Mouse (Mus musculus) liver, embryonic 13.5 days (tissue): ENCODE measurements around the gene Gle1. TPM values are rescaled to one million over a fixed set of nuclear protein-coding genes. Genes with fewer than 3 reads are reported as not detected.

ENCODE experiments used
- ATAC-seq: fragments of 200-750 bp; cut with Nextera tagmentation; 2 replicates; pipeline ENCODE4 v1.8.0; 2017; ENCODE audit warnings: low read depth, mild to moderate bottlenecking, moderate number of reproducible peaks, moderate library complexity
- DNase-seq: peaks from one replicate; pipeline ENCODE4 v3.0.0; 2022
- H3K27ac ChIP-seq: fragments of 300-500 bp; sonication (generic); 2 replicates; pipeline ENCODE4 v1.5.1; 2015; ENCODE audit warnings: moderate library complexity, mild to moderate bottlenecking, inconsistent platforms
- H3K27me3 ChIP-seq: fragments of 300-500 bp; sonication (generic); 2 replicates; pipeline ENCODE4 v1.6.1; 2015; ENCODE audit warnings: mild to moderate bottlenecking, inconsistent platforms
- H3K36me3 ChIP-seq: fragments of 300-500 bp; sonication (generic); 2 replicates; pipeline ENCODE4 v1.6.1; 2015; ENCODE audit warnings: mild to moderate bottlenecking, inconsistent platforms
- H3K4me1 ChIP-seq: fragments of 300-500 bp; sonication (generic); replicated peaks from 2 replicates; pipeline ENCODE4 v1.6.1; 2015; ENCODE audit warnings: inconsistent platforms
- H3K4me2 ChIP-seq: fragments of 300-500 bp; sonication (generic); 2 replicates; pipeline ENCODE4 v1.6.1; 2015; ENCODE audit warnings: inconsistent platforms, mild to moderate bottlenecking, moderate library complexity
- H3K4me3 ChIP-seq: fragments of 300-500 bp; sonication (generic); replicated peaks from 2 replicates; pipeline ENCODE4 v1.5.1; 2015; ENCODE audit warnings: mild to moderate bottlenecking, inconsistent platforms
- H3K9ac ChIP-seq: fragments of 300-500 bp; sonication (generic); 2 replicates; pipeline ENCODE4 v1.6.1; 2015; ENCODE audit warnings: mild to moderate bottlenecking, inconsistent platforms
- H3K9me3 ChIP-seq: fragments of 300-500 bp; sonication (generic); replicated peaks from 2 replicates; pipeline ENCODE4 v1.6.1; 2016; ENCODE audit warnings: inconsistent platforms
- WGBS: fragments of 180-500 bp; shearing (Covaris S2); methylation state at CpG from one replicate; pipeline ENCODE4 v1.1.7; 2015; ENCODE audit not compliant: insufficient replicate concordance; 5-methylcytosine and 5-hydroxymethylcytosine counted together
- polyA plus RNA-seq: library from polyadenylated mRNA; unstranded; fragments of >200 nt; fragmentation: Nextera tagmentation; extraction: Ambion mirVana; gene quantifications from 2 replicates; pipeline ENCODE4 v1.2.1, GENCODE M21; 2015

The Gle1 gene
- polyA plus RNA-seq, 1 experiment from 2014 or later: 29.8 TPM

DNA sequence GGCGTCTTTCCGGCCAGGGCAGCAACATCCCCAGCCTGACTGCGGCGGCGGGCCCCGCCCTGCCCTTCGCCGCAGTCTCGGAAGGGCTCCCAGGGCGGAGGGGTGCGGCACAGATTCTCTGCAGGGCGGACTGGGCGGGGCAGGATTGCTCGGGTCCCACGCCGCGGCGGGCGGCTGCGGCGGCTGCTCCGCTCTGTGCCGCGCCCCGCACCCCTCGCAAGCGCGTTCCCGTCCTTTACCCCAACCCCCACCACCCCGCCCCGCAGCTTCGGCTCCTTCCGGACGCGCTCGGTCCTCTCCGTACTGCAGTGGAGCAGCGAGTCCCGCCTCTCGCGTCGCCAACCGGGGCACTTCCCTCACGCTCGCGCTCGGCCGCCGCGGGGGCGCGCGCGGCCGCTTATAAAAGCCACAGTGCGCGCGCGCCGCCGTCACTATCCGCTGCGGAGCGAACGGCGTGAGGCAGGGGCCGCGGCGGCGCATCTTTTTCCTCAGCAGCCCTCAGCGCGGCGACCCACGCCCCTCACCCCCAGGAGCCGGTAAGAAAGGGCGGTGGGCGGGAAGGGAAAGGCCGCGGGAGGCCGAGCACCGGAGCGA lies 30.1 kb downstream of the Gle1 start, which contains the start of gene Sptan1:
TSS of gene Sptan1 (plus strand) at position 311 of the 594 bp plus-strand sequence.
- ATAC-seq (peak; percentile 90), DNase-seq (peak; percentile 61)
- Histone ChIP-seq H3K27ac (peak within 1 kb of the TSS; percentile 27; the same call in 1 of the 2 replicates), H3K9ac (peak within 1 kb of the TSS; percentile 72), H3K36me3 (0 out of 2 replicates have a peak, but pooled peaks cover 6% of the 10 kb centered on the region), H3K4me3 (peak within 1 kb of the TSS; percentile 68), H3K4me1 (peaks cover 31% of the 10 kb centered on the region), H3K9me3 (no peaks in the 10 kb centered on the region), H3K4me2 (peak within 1 kb of the TSS; percentile 70), H3K27me3 (peaks cover 73% of the 10 kb centered on the region)
- WGBS: under 1% methylated on average over 77 of the region's 82 CpGs

DNA sequence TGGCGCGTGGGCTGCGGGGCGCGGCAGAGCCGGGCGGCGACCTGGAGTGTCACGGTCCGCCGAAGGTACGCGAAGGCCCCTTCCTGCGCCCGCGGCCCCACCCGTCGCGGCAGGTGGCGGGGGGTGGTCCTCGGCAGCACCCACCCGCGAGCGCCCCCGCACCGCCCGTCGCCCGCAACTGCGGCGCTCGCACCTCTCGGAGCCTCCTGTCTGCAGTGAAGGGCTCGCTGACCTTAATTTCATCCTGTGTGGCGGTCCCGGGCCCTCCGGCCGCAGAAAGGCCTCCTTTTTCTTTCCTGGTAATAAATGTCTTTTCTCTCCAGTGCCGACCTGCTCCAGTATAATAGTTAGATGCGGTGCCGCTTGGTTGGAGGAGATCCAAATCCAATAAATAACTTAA lies 30.7 kb downstream of the Gle1 start:
- Histone ChIP-seq H3K36me3 (0 out of 2 replicates have a peak, but pooled peaks cover 6% of the 10 kb centered on the region), H3K4me2 (peak overlapping the region; percentile 70), H3K9ac (peak overlapping the region; percentile 72), H3K4me1 (peaks cover 31% of the 10 kb centered on the region), H3K4me3 (peak overlapping the region; percentile 68), H3K27me3 (peaks cover 75% of the 10 kb centered on the region), H3K27ac (no peak overlapping the region), H3K9me3 (no peaks in the 10 kb centered on the region)
- ATAC-seq (no peak), DNase-seq (no peak)
- under 1% methylated on average over 25 of the region's 41 CpGs for WGBS

DNA sequence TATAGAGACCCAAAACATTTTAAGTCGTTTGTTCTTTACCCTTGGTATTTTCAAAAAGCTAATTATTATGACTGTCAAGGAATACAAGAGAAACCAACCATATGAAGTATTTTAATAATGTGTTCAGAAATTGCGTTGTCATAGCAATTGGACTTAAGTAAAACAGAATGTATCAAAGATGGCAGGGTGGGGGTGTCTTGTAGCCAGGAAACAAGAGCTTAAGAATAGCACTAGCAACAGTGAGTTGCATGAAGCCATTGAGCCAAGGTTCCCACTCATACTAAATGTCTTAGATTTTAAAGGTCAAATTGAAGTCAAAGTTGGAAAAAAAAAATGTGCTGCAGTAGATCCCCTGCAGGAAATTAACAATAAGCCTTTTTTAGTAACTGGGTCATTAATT lies 31.6 kb downstream of the Gle1 start:
- Histone ChIP-seq H3K27me3 (peaks cover 75% of the 10 kb centered on the region), H3K4me3 (peak overlapping the region; percentile 68; the same call in 1 of the 2 replicates), H3K27ac (no peak overlapping the region), H3K9me3 (no peaks in the 10 kb centered on the region), H3K4me1 (peaks cover 37% of the 10 kb centered on the region), H3K36me3 (0 out of 2 replicates have a peak, but pooled peaks cover 6% of the 10 kb centered on the region), H3K9ac (no peak overlapping the region), H3K4me2 (peak overlapping the region; percentile 70)
- no peak for ATAC-seq
- DNase-seq: no peak
- 65% methylated on average over 2 of the region's 2 CpGs for WGBS

DNA sequence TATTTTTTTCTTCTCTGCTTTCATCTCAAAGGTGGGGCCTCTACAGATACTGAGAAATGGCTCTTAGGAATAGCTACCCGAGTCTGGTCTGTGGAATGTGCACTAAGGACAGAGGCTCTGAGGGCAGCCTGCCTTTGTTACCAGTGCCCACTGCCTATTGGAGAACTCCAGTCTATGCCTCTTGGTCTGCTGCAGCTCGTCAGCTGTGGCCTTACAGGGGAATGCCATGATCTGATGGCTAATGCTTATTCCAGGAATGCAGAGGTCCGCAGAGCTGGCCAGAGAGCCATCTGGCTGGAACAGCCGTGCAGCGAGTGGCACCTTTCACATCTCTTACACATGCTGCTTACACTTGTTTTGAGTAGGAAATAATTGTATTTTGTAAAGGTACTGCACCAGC lies 32.5 kb downstream of the Gle1 start:
- H3K4me2 ChIP-seq: no peak overlapping the region
- H3K36me3 ChIP-seq: 0 out of 2 replicates have a peak, but pooled peaks cover 6% of the 10 kb centered on the region
- H3K9me3 ChIP-seq: no peaks in the 10 kb centered on the region
- H3K4me3 ChIP-seq: no peak overlapping the region
- no peak for DNase-seq
- no peak for ATAC-seq
- peaks cover 47% of the 10 kb centered on the region for H3K4me1 ChIP-seq
- no peak overlapping the region for H3K27ac ChIP-seq
- H3K9ac ChIP-seq: no peak overlapping the region
- 67% methylated on average over 5 of the region's 5 CpGs for WGBS
- H3K27me3 ChIP-seq: peaks cover 75% of the 10 kb centered on the region

DNA sequence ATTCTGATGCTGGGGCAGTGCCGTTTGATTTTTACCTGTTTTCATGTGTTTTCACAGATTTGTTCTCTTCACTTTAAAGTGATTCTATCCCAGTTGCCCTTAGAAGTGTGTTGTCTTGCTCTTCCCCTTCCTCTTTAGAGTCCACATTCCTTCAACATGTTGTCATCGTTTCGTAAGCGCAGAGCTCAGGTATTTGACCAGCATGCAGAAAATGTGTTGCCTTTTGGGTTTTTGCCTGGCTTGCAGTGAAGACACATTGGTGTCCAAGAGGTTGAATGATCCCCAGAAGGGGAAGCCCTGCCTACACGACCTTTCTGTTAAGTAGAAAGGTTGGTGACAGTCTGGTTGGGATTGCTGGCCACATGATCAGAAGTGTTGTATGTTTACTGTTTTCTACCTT lies 33.4 kb downstream of the Gle1 start:
- Histone ChIP-seq H3K4me2 (no peak overlapping the region), H3K4me3 (no peak overlapping the region), H3K27me3 (peaks cover 67% of the 10 kb centered on the region), H3K36me3 (0 out of 2 replicates have a peak, but pooled peaks cover 6% of the 10 kb centered on the region), H3K27ac (no peak overlapping the region), H3K9ac (no peak overlapping the region), H3K9me3 (no peaks in the 10 kb centered on the region), H3K4me1 (peaks cover 49% of the 10 kb centered on the region)
- DNase-seq (no peak), ATAC-seq (no peak)
- 65% methylated on average over 5 of the region's 5 CpGs for WGBS

DNA sequence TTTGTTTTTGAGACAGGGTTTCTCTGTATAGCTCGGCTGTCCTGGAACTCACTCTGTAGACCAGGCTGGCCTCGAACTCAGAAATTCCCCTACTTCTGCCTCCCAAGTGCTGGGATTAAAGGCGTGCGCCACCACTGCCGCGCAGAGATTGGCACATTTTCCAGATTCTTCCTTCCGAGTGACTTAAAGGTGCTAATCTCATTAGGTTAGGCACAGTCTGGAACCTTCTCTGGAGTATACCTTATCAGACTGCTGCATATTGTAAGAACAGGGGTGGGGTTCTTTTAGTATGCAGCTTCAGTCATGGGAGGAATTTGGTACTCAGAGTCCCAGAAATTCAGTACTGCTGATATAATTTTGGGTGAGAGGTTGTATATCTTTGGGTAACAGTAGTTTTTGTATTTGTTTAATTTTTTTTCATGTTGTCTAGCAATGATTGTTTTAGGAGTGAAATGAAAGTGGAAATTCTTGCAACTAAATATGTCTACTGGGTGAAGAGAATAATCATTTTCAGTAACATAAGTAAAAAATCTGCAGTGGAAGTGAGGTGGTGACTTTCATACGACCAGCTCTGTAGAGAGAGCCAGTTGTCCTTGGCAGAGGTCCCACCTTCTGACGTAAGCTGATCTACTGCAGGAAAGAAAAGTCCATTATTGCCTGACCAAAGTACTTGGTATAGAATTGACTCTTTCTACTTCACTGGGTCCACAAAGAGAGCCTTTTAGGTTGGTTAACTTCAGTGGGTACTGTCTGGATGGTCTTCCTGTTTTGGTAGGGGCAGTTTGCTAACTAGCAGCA lies 36.8 kb downstream of the Gle1 start:
- DNase-seq (peak; percentile 44), ATAC-seq (peak; percentile 81)
- H3K9me3 ChIP-seq: no peaks in the 10 kb centered on the region
- H3K27me3 ChIP-seq: peaks cover 33% of the 10 kb centered on the region
- 0 out of 2 replicates have a peak, but pooled peaks cover 9% of the 10 kb centered on the region for H3K36me3 ChIP-seq
- no peak overlapping the region for H3K27ac ChIP-seq
- peaks cover 26% of the 10 kb centered on the region for H3K4me1 ChIP-seq
- H3K4me2 ChIP-seq: no peak overlapping the region
- WGBS: 41% methylated on average over 9 of the region's 9 CpGs
- H3K4me3 ChIP-seq: no peak overlapping the region
- no peak overlapping the region for H3K9ac ChIP-seq

DNA sequence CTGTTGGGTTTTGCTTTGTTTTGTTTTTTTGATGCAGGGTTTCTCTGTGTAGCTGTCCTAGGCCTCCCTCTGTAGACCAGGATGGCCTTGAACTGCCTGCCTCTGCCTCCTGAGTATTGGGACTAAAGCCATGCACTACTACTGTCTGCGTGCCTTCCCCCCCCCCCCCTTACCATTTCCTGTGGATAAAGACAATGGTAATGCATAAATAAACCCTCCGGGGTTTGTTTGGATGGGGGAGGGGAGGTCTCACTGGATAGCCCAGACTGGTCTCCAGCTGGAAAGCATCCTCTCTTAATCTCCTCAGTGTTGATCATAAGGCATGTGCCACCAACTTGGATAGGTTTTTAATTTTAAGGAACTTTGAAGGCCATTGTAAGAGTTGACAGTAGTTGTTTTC lies 38.3 kb downstream of the Gle1 start:
- no peak overlapping the region for H3K9ac ChIP-seq
- H3K4me3 ChIP-seq: no peak overlapping the region
- DNase-seq: no peak
- H3K27me3 ChIP-seq: peaks cover 18% of the 10 kb centered on the region
- H3K27ac ChIP-seq: no peak overlapping the region
- H3K9me3 ChIP-seq: no peaks in the 10 kb centered on the region
- no peak for ATAC-seq
- H3K4me1 ChIP-seq: peaks cover 21% of the 10 kb centered on the region
- no peak overlapping the region for H3K4me2 ChIP-seq
- peaks cover 6% of the 10 kb centered on the region; the same call in 1 of the 2 replicates for H3K36me3 ChIP-seq
- 26% methylated on average over 2 of the region's 2 CpGs for WGBS

DNA sequence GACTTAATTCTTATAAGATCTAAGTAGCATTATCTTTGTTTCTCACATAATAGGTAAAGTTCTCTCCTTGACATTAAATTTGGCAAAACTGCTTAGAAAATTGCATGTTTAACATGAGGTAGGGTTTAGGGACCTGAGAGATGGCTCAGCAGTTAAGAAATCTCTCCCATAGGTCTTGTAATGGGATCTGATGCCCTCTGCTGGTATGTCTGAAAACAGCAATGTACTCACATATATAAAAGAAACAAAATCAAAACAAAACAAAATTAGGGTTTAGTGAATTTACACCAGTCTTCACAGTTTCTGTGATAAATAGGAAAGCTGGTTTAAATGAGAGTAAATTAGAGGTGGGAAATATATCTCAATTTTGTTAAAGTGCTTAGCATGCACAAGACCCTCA lies 42.1 kb downstream of the Gle1 start:
- no peak overlapping the region for H3K9ac ChIP-seq
- ATAC-seq (no peak), DNase-seq (no peak)
- H3K27me3 ChIP-seq: no peaks in the 10 kb centered on the region; the same call in 1 of the 2 replicates
- no peak overlapping the region for H3K4me3 ChIP-seq
- no peak overlapping the region for H3K4me2 ChIP-seq
- no peak overlapping the region for H3K27ac ChIP-seq
- H3K4me1 ChIP-seq: peaks cover 7% of the 10 kb centered on the region
- H3K36me3 ChIP-seq: peaks cover 24% of the 10 kb centered on the region
- H3K9me3 ChIP-seq: no peaks in the 10 kb centered on the region

DNA sequence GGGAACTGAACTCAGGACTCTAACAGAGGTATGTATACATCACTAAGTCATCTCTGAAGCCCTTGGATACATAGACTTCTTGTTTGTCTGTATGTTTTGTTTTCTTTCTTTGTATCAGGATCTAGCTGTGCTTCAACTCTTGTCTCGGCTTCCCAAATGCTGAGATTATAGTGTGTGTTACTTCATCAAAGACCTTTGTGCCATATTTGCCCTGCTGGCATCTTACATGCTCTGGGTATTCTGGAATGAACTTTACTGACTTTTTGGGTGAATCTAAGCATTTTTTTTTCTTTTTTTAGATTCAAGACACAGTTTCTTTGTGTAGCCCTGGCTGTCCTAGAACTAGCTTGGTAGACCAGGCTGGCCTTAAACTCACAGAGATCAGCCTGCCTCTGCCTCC lies 45.4 kb downstream of the Gle1 start:
- H3K9me3 ChIP-seq: no peaks in the 10 kb centered on the region
- no peak overlapping the region for H3K27ac ChIP-seq
- peaks cover 36% of the 10 kb centered on the region for H3K36me3 ChIP-seq
- H3K9ac ChIP-seq: no peak overlapping the region
- no peak overlapping the region for H3K4me2 ChIP-seq
- ATAC-seq: no peak
- DNase-seq: no peak
- 61% methylated on average over 1 of the region's 1 CpGs for WGBS
- H3K4me1 ChIP-seq: no peaks in the 10 kb centered on the region
- no peaks in the 10 kb centered on the region for H3K27me3 ChIP-seq
- no peak overlapping the region for H3K4me3 ChIP-seq

DNA sequence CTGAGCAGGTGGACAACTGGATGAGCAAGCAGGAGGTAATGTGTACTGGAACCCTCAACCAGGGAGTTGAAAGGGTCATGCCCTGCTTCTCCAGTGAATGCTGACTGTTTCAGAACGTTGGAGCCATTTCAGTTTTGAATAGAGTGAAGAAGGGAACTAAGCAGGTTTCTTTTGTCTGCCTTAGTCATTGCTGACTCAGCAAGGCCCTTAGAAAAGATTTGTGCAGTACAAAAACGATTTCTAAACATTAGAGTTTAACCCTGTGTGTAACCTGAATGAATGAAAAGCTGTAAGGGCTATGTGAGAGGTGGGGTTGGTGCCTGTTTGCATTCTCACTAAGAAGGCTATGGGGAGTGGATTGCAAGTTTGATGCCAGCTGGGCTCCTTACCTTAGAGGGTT lies 56.7 kb downstream of the Gle1 start:
- DNase-seq: no peak
- no peak overlapping the region for H3K4me3 ChIP-seq
- no peak overlapping the region for H3K4me2 ChIP-seq
- peaks cover 45% of the 10 kb centered on the region for H3K36me3 ChIP-seq
- no peaks in the 10 kb centered on the region for H3K4me1 ChIP-seq
- no peak overlapping the region for H3K27ac ChIP-seq
- 43% methylated on average over 2 of the region's 2 CpGs for WGBS
- H3K27me3 ChIP-seq: no peaks in the 10 kb centered on the region
- H3K9ac ChIP-seq: no peak overlapping the region
- H3K9me3 ChIP-seq: no peaks in the 10 kb centered on the region
- ATAC-seq: no peak

DNA sequence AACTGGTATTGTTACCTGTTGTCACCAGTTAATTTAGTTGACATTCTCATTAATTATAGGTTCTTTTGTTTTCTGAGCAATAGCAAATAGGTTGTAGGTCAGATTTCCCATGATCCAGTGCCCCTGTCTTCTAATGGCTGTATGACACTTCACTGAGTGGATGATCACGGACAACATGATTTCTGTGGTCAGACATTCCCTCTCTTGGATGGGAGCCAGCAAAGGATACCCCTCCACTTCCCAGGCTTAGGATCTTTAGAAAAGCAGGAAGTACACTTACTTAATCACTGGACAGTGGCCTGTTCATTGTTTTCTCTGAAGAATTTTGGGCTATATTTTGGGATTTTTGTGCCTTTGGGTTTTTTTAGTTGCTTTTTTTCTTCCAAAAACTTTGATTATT lies 73.9 kb downstream of the Gle1 start:
- ATAC-seq: no peak
- Histone ChIP-seq H3K4me3 (no peak overlapping the region), H3K4me2 (no peak overlapping the region), H3K27ac (no peak overlapping the region), H3K4me1 (no peaks in the 10 kb centered on the region), H3K36me3 (peaks cover 60% of the 10 kb centered on the region), H3K27me3 (no peaks in the 10 kb centered on the region), H3K9ac (no peak overlapping the region), H3K9me3 (no peaks in the 10 kb centered on the region)
- WGBS: 52% methylated on average over 1 of the region's 1 CpGs
- DNase-seq: no peak
